Mouse (Mus musculus) liver, postnatal 0 days (tissue): ENCODE data around the gene Fam81a.

Source experiments
- CTCF ChIP-seq: sonication (generic); IDR thresholded peaks from 2 replicates; pipeline ENCODE4 v1.5.1; 2016; ENCODE audit warnings: antibody characterized with exemption, low read depth
- EP300 ChIP-seq: IDR thresholded peaks from 2 replicates; pipeline ENCODE4 v1.6.1; 2016; ENCODE audit warnings: antibody characterized with exemption, low read depth, mild to moderate bottlenecking

DNA sequence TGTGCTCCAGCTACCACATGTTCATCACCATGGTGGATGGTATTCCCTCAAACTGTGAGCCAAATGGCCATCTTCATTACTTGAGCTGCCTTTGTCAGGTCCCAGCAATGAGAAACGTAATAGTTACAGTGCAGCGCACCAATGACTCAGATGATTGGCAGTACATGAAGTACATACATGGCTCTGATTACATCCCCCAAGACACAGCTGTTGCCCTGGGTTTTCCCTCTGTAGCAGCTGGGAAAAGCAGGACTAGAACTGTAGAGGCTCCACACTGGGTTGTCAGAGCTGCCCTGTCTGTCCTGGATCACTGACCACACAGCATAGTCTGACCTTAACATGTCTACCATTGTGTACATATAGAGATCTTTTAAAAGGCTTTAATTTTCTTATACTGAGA lies 44.8 kb downstream of the Fam81a start:
- TF ChIP-seq EP300 (no peak), CTCF (no peak)
